Mouse (Mus musculus) neural tube, embryonic 11.5 days (tissue): Measurements from ENCODE around the gene Vmn2r80. TPM values are rescaled to one million over a fixed set of nuclear protein-coding genes. Genes with fewer than 3 reads are reported as not detected.
A peak's percentile ranks its signal among the peaks of the same experiment; 100 is the strongest.
"Not testable (repeated sequence)": the region's sequence is repeated elsewhere in the genome, so short reads cannot be mapped to it uniquely, and the experiment has no call there.

Experiments used
- ATAC-seq: fragments of 200-750 bp; cut with Nextera tagmentation; 2 replicates; pipeline ENCODE4 v1.8.0; 2017; ENCODE audit warnings: moderate number of reproducible peaks, mild to moderate bottlenecking, moderate TSS enrichment, moderate library complexity; ENCODE audit not compliant: insufficient read depth, low FRiP score, low TSS enrichment
- DNase-seq: peaks from one replicate; pipeline ENCODE4 v3.0.0-alpha.2; 2015; ENCODE audit warnings: low spot score
- H3K27ac ChIP-seq: fragments of 300-500 bp; sonication (generic); 2 replicates; pipeline ENCODE4 v1.5.1; 2014; ENCODE audit warnings: low read depth, mild to moderate bottlenecking, low read length
- H3K27me3 ChIP-seq: fragments of 300-500 bp; sonication (generic); 2 replicates; pipeline ENCODE4 v1.6.1; 2014; ENCODE audit warnings: mild to moderate bottlenecking, low read length, mixed read lengths; ENCODE audit not compliant: control insufficient read depth, insufficient read depth
- H3K36me3 ChIP-seq: fragments of 300-500 bp; sonication (generic); 2 replicates; pipeline ENCODE4 v1.6.1; 2014; ENCODE audit warnings: mild to moderate bottlenecking, low read length, moderate library complexity, mixed read lengths; ENCODE audit not compliant: control insufficient read depth, insufficient read depth
- H3K4me1 ChIP-seq: fragments of 300-500 bp; sonication (generic); 2 replicates; pipeline ENCODE4 v1.6.1; 2014; ENCODE audit warnings: low read length, mixed read lengths; ENCODE audit not compliant: control insufficient read depth, insufficient read depth
- H3K4me2 ChIP-seq: fragments of 300-500 bp; sonication (generic); 2 replicates; pipeline ENCODE4 v1.6.1; 2014; ENCODE audit warnings: low read depth, mild to moderate bottlenecking, moderate library complexity
- H3K4me3 ChIP-seq: fragments of 300-500 bp; sonication (generic); 2 replicates; pipeline ENCODE4 v1.5.1; 2014; ENCODE audit warnings: low read depth, low read length
- H3K9ac ChIP-seq: fragments of 300-500 bp; sonication (generic); 2 replicates; pipeline ENCODE4 v1.6.1; 2014; ENCODE audit warnings: mild to moderate bottlenecking, low read length
- H3K9me3 ChIP-seq: fragments of 300-500 bp; sonication (generic); 2 replicates; pipeline ENCODE4 v1.6.1; 2016; ENCODE audit warnings: low read length; ENCODE audit not compliant: control insufficient read depth
- WGBS: fragments of 180-500 bp; shearing (Covaris S2); extraction: QIAGEN DNeasy Blood & Tissue Kit; methylation state at CpG from one replicate; pipeline ENCODE4 v1.1.7; 2014; 5-methylcytosine and 5-hydroxymethylcytosine counted together
- polyA plus RNA-seq: library from polyadenylated mRNA; unstranded; fragments of >200 nt; fragmentation: Nextera tagmentation; extraction: Ambion mirVana; gene quantifications from 2 replicates; pipeline ENCODE4 v1.2.1, GENCODE M21; 2014

Gene Vmn2r80
- not detected in 2 replicates for polyA plus RNA-seq

- not testable (repeated sequence) for H3K27ac ChIP-seq, H3K36me3 ChIP-seq, H3K4me1 ChIP-seq, H3K4me3 ChIP-seq, ATAC-seq, H3K4me2 ChIP-seq, DNase-seq, H3K27me3 ChIP-seq, H3K9me3 ChIP-seq, H3K9ac ChIP-seq
- 86% methylated on average over 4 of the region's 4 CpGs for WGBS
Measured at GRCm38 (mm10) chr10:79148469-79148868, at the start of gene Vmn2r80. Gene Vmn2r80, plus strand, starts transcription at chr10:79148769.

GRCm38 (mm10) chr10:79106325-79107282 lies 42.0 kb upstream of the Vmn2r80 start:
- no peaks in the 10 kb centered on the region for H3K36me3 ChIP-seq
- H3K9me3 ChIP-seq, result no peaks in the 10 kb centered on the region
- H3K4me3 ChIP-seq, result no peak overlapping the region
- H3K4me2 ChIP-seq, result no peak overlapping the region
- peak; percentile 17 for DNase-seq
- H3K27me3 ChIP-seq, result no peaks in the 10 kb centered on the region
- H3K27ac ChIP-seq, result no peak overlapping the region
- 74% methylated on average over 8 of the region's 8 CpGs for WGBS
- ATAC-seq, result no peak
- H3K4me1 ChIP-seq, result no peaks in the 10 kb centered on the region
- H3K9ac ChIP-seq, result no peak overlapping the region

- H3K4me2 ChIP-seq, result no peak overlapping the region
- no peak overlapping the region for H3K4me3 ChIP-seq
- no peaks in the 10 kb centered on the region for H3K27me3 ChIP-seq
- WGBS, result 75% methylated on average over 2 of the region's 2 CpGs
- no peak overlapping the region for H3K9ac ChIP-seq
- H3K27ac ChIP-seq, result no peak overlapping the region
- ATAC-seq (no peak), DNase-seq (no peak)
- no peaks in the 10 kb centered on the region for H3K36me3 ChIP-seq
- H3K4me1 ChIP-seq, result no peaks in the 10 kb centered on the region
- H3K9me3 ChIP-seq, result no peaks in the 10 kb centered on the region
Measured at GRCm38 (mm10) chr10:79107531-79107930, 41.0 kb upstream of the Vmn2r80 start.

- Histone ChIP-seq H3K9me3 (no peaks in the 10 kb centered on the region), H3K4me2 (no peak overlapping the region), H3K36me3 (no peaks in the 10 kb centered on the region), H3K4me1 (no peaks in the 10 kb centered on the region), H3K27ac (no peak overlapping the region), H3K27me3 (no peaks in the 10 kb centered on the region), H3K4me3 (no peak overlapping the region), H3K9ac (no peak overlapping the region)
- no peak for DNase-seq
- ATAC-seq, result no peak
- WGBS, result 69% methylated on average over 1 of the region's 1 CpGs
Measured at GRCm38 (mm10) chr10:79109156-79109555, 39.4 kb upstream of the Vmn2r80 start.

GRCm38 (mm10) chr10:79110482-79110881 lies 38.1 kb upstream of the Vmn2r80 start:
- no peak overlapping the region for H3K27ac ChIP-seq
- H3K27me3 ChIP-seq, result no peaks in the 10 kb centered on the region
- no peaks in the 10 kb centered on the region for H3K4me1 ChIP-seq
- H3K9me3 ChIP-seq, result no peaks in the 10 kb centered on the region
- no peak overlapping the region for H3K9ac ChIP-seq
- 85% methylated on average over 5 of the region's 5 CpGs for WGBS
- DNase-seq (no peak), ATAC-seq (no peak)
- no peak overlapping the region for H3K4me3 ChIP-seq
- no peaks in the 10 kb centered on the region for H3K36me3 ChIP-seq
- H3K4me2 ChIP-seq, result no peak overlapping the region

- Histone ChIP-seq H3K27me3 (no peaks in the 10 kb centered on the region), H3K4me2 (no peak overlapping the region), H3K36me3 (no peaks in the 10 kb centered on the region), H3K9ac (no peak overlapping the region), H3K4me3 (no peak overlapping the region), H3K27ac (no peak overlapping the region), H3K4me1 (no peaks in the 10 kb centered on the region), H3K9me3 (no peaks in the 10 kb centered on the region)
- 74% methylated on average over 1 of the region's 1 CpGs for WGBS
- no peak for ATAC-seq
- no peak for DNase-seq
Measured at GRCm38 (mm10) chr10:79115085-79115484, 33.5 kb upstream of the Vmn2r80 start.

GRCm38 (mm10) chr10:79116125-79116849 lies 32.3 kb upstream of the Vmn2r80 start:
- whole genome bisulfite sequencing, result 53% methylated on average over 4 of the region's 4 CpGs
- H3K9ac ChIP-seq, result no peak overlapping the region
- H3K36me3 ChIP-seq, result no peaks in the 10 kb centered on the region
- H3K27me3 ChIP-seq, result no peaks in the 10 kb centered on the region
- ATAC-seq (peak; percentile 72), DNase-seq (peak; percentile 60)
- no peak overlapping the region for H3K4me3 ChIP-seq
- no peaks in the 10 kb centered on the region for H3K9me3 ChIP-seq
- no peak overlapping the region for H3K27ac ChIP-seq
- no peaks in the 10 kb centered on the region for H3K4me1 ChIP-seq
- H3K4me2 ChIP-seq, result no peak overlapping the region

GRCm38 (mm10) chr10:79151602-79152001 lies 3.0 kb downstream of the Vmn2r80 start:
- no peak overlapping the region for H3K27ac ChIP-seq
- no peaks in the 10 kb centered on the region for H3K27me3 ChIP-seq
- H3K9ac ChIP-seq, result no peak overlapping the region
- no peaks in the 10 kb centered on the region for H3K4me1 ChIP-seq
- ATAC-seq, result no peak
- H3K4me2 ChIP-seq, result no peak overlapping the region
- no peak for DNase-seq
- no peaks in the 10 kb centered on the region for H3K9me3 ChIP-seq
- H3K4me3 ChIP-seq, result no peak overlapping the region
- H3K36me3 ChIP-seq, result no peaks in the 10 kb centered on the region
